Mouse (Mus musculus): ENCODE results near the gene Mob3a. TPM values are rescaled to one million over a fixed set of nuclear protein-coding genes. Genes with fewer than 3 reads are reported as not detected.
A peak's percentile ranks its signal among the peaks of the same experiment; 100 is the strongest.

Gene Mob3a
- polyA plus RNA-seq (2012; rRNA removed): 14.3 and 19.5 TPM in 2 replicates

DNA sequence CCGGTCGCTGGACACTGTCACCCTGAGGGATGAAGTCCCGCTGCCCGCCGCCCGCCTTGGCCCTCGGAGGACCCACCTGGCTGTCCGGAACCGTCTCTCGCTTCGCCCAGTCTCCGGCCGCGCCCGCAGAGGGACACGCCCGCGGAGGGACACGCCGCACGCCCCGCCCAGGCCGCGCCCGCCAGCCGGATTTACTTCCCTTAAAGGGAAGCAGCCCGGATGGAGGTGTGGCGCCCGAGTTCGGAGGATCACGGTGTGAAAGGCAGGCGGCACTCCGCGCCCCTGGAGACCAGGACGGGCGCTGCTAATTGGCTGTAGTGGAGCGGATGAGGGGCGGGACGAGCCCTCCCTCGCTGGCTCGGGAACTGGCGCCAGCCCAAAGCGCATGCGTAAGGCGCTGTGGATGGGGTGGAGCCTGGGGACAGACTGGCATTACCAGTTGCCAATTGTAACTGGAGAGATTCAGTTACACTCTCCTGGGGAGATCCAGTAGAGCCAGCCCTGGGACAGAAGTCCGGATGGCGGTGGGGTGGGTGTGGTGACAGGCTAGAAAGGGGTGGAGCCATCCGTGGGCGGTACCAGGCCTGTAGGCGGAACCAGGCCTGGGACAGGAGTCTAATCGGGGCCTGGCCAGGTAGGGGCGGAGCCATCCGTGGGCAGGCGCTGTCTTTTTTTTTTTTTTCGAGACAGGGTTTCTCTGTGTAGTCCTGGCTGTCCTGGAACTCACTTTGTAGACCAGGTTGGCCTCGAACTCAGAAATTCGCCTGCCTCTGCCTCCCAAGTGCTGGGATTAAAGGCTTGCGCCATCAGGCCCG is at the start of gene Mob3a, which contains the start of gene Izumo4:
Mob3a (minus strand) TSS at position 257 of the 815 bp plus-strand sequence.
Izumo4 (plus strand) TSS at position 464 of the 815 bp plus-strand sequence.
- under 1% methylated on average over 58 of the region's 59 CpGs for WGBS
- Histone ChIP-seq H3K4me3 (ENCODE audit: insufficient read depth, low read depth, low read length) (peak within 1 kb of the TSS; percentile 68), H3K4me1 (ENCODE audit: control insufficient read depth, insufficient read depth, low read length) (peaks cover 9% of the 10 kb centered on the region; the same call in 1 of the 2 replicates)

GRCm38 (mm10) chr10:80751188-80751832 is 49.5 kb upstream of the Mob3a start:
- Histone ChIP-seq H3K4me1 (ENCODE audit: control insufficient read depth, insufficient read depth, low read length) (peaks cover 12% of the 10 kb centered on the region), H3K36me3 (ENCODE audit: control insufficient read depth, insufficient read depth, low read length) (no peaks in the 10 kb centered on the region), H3K4me3 (ENCODE audit: insufficient read depth, low read depth, low read length) (no peak overlapping the region), H3K27me3 (replicated peaks; ENCODE audit: control insufficient read depth, insufficient read depth, low read length) (no peaks in the 10 kb centered on the region), H3K27ac (ENCODE audit: insufficient read depth, low read depth, low read length) (peak overlapping the region; percentile 52)
- DNase-seq: peak; percentile 80
- TF ChIP-seq CTCF (conservative IDR thresholded peaks at IDR 0.05; ENCODE audit: insufficient read depth, insufficient read length, low read depth, low read length) (peak; percentile 54), POLR2A (IDR thresholded peaks at IDR 0.05; ENCODE audit: low read depth, low read length) (no peak)
- WGBS: 7% methylated on average over 16 of the region's 16 CpGs

More for the DNA sequence above, at the start of gene Mob3a, which contains the start of gene Izumo4:
- H3K27ac ChIP-seq (ENCODE audit: insufficient read depth, low read depth, low read length): peak within 1 kb of the TSS; percentile 68; the same call in 1 of the 2 replicates
- DNase-seq: peak; percentile 100
- TF ChIP-seq POLR2A (IDR thresholded peaks at IDR 0.05; ENCODE audit: low read depth, low read length) (no peak), CTCF (conservative IDR thresholded peaks at IDR 0.05; ENCODE audit: insufficient read depth, insufficient read length, low read depth, low read length) (no peak)
- H3K27me3 ChIP-seq (replicated peaks; ENCODE audit: control insufficient read depth, insufficient read depth, low read length): no peaks in the 10 kb centered on the region
- H3K36me3 ChIP-seq (ENCODE audit: control insufficient read depth, insufficient read depth, low read length): no peaks in the 10 kb centered on the region

DNA sequence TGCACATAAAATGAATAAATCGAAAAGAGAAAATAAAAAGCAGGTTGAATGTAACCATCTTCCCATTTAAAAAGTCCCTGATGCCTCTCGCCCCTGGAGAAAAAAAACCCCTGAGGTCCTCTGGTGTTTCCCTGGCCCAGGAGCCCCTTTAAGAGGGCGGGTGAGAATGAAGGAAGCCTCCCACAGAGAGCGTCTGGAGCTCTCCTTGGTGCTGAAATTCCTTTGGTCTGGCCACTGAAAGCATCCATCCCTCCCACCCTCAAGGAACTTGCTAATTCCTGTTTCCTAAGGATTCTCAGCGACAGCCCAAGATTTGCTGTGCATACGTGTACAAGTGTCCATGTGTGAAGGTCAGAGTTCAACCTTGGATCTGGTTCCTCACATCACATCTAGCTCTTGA is 46.8 kb upstream of the Mob3a start:
- TF ChIP-seq CTCF (conservative IDR thresholded peaks at IDR 0.05; ENCODE audit: insufficient read depth, insufficient read length, low read depth, low read length) (no peak), POLR2A (IDR thresholded peaks at IDR 0.05; ENCODE audit: low read depth, low read length) (no peak)
- DNase-seq: peak; percentile 72
- Histone ChIP-seq H3K36me3 (ENCODE audit: control insufficient read depth, insufficient read depth, low read length) (no peaks in the 10 kb centered on the region), H3K4me1 (ENCODE audit: control insufficient read depth, insufficient read depth, low read length) (peaks cover 11% of the 10 kb centered on the region), H3K27ac (ENCODE audit: insufficient read depth, low read depth, low read length) (no peak overlapping the region), H3K4me3 (ENCODE audit: insufficient read depth, low read depth, low read length) (no peak overlapping the region), H3K27me3 (replicated peaks; ENCODE audit: control insufficient read depth, insufficient read depth, low read length) (no peaks in the 10 kb centered on the region)
- 7% methylated on average over 6 of the region's 6 CpGs for WGBS

- H3K4me1 ChIP-seq (ENCODE audit: control insufficient read depth, insufficient read depth, low read length): peaks cover 11% of the 10 kb centered on the region
- DNase-seq: peak; percentile 83
- H3K27me3 ChIP-seq (replicated peaks; ENCODE audit: control insufficient read depth, insufficient read depth, low read length): no peaks in the 10 kb centered on the region
- H3K36me3 ChIP-seq (ENCODE audit: control insufficient read depth, insufficient read depth, low read length): no peaks in the 10 kb centered on the region
- WGBS: 10% methylated on average over 3 of the region's 3 CpGs
- no peak for TF ChIP-seq POLR2A (IDR thresholded peaks at IDR 0.05; ENCODE audit: low read depth, low read length)
- peak; percentile 99 for TF ChIP-seq CTCF (conservative IDR thresholded peaks at IDR 0.05; ENCODE audit: insufficient read depth, insufficient read length, low read depth, low read length)
- H3K4me3 ChIP-seq (ENCODE audit: insufficient read depth, low read depth, low read length): no peak overlapping the region
- H3K27ac ChIP-seq (ENCODE audit: insufficient read depth, low read depth, low read length): no peak overlapping the region
Measured at GRCm38 (mm10) chr10:80747410-80747809, 45.6 kb upstream of the Mob3a start.

GRCm38 (mm10) chr10:80744262-80744661 is 42.5 kb upstream of the Mob3a start:
- DNase-seq: peak; percentile 83
- H3K4me1 ChIP-seq (ENCODE audit: control insufficient read depth, insufficient read depth, low read length): peaks cover 18% of the 10 kb centered on the region
- no peak overlapping the region for H3K4me3 ChIP-seq (ENCODE audit: insufficient read depth, low read depth, low read length)
- 35% methylated on average over 5 of the region's 5 CpGs for WGBS
- TF ChIP-seq CTCF (conservative IDR thresholded peaks at IDR 0.05; ENCODE audit: insufficient read depth, insufficient read length, low read depth, low read length): no peak
- no peak for TF ChIP-seq POLR2A (IDR thresholded peaks at IDR 0.05; ENCODE audit: low read depth, low read length)
- H3K27me3 ChIP-seq (replicated peaks; ENCODE audit: control insufficient read depth, insufficient read depth, low read length): no peaks in the 10 kb centered on the region
- H3K27ac ChIP-seq (ENCODE audit: insufficient read depth, low read depth, low read length): no peak overlapping the region
- H3K36me3 ChIP-seq (ENCODE audit: control insufficient read depth, insufficient read depth, low read length): no peaks in the 10 kb centered on the region

- Histone ChIP-seq H3K27me3 (replicated peaks; ENCODE audit: control insufficient read depth, insufficient read depth, low read length) (no peaks in the 10 kb centered on the region), H3K27ac (ENCODE audit: insufficient read depth, low read depth, low read length) (peak within 1 kb of the TSS; percentile 53), H3K36me3 (ENCODE audit: control insufficient read depth, insufficient read depth, low read length) (no peaks in the 10 kb centered on the region), H3K4me3 (ENCODE audit: insufficient read depth, low read depth, low read length) (peak within 1 kb of the TSS; percentile 98), H3K4me1 (ENCODE audit: control insufficient read depth, insufficient read depth, low read length) (peaks cover 20% of the 10 kb centered on the region)
- 2% methylated on average over 25 of the region's 25 CpGs for WGBS
- no peak for TF ChIP-seq POLR2A (IDR thresholded peaks at IDR 0.05; ENCODE audit: low read depth, low read length)
- no peak for TF ChIP-seq CTCF (conservative IDR thresholded peaks at IDR 0.05; ENCODE audit: insufficient read depth, insufficient read length, low read depth, low read length)
- peak; percentile 100 for DNase-seq
Measured at GRCm38 (mm10) chr10:80742180-80742978, 40.6 kb upstream of the Mob3a start, which contains the start of gene Ap3d1. Gene Ap3d1, minus strand, starts transcription at chr10:80742264.
